Mouse (Mus musculus): ENCODE data around the gene Igfbp1. TPM values are rescaled to one million over a fixed set of nuclear protein-coding genes. Genes with fewer than 3 reads are reported as not detected.

Gene Igfbp1
- polyA plus RNA-seq (2015; fragmentation: Nextera tagmentation; extraction: Ambion mirVana): 4.2 and 8.7 TPM in 2 replicates

- H3K27ac ChIP-seq: no peak within 1 kb of the TSS
- H3K4me3 ChIP-seq (replicated peaks): no peak within 1 kb of the TSS
- no peaks in the 10 kb centered on the region for H3K36me3 ChIP-seq
- H3K9ac ChIP-seq: no peak within 1 kb of the TSS
- WGBS: 54% methylated on average over 12 of the region's 12 CpGs
- no peaks in the 10 kb centered on the region for H3K27me3 ChIP-seq (replicated peaks)
- H3K4me2 ChIP-seq: no peak within 1 kb of the TSS
- 0 out of 2 replicates have a peak, but pooled peaks cover 5% of the 10 kb centered on the region for H3K4me1 ChIP-seq
- ATAC-seq (ENCODE audit: insufficient read depth, low FRiP score, low read depth): peak; percentile 63
- no peaks in the 10 kb centered on the region for H3K9me3 ChIP-seq
Measured at GRCm38 (mm10) chr11:7197491-7197941, at the start of gene Igfbp1. TSS of gene Igfbp1 (plus strand) at chr11:7197782.

GRCm38 (mm10) chr11:7147945-7148344, 49.6 kb upstream of the Igfbp1 start:
- WGBS: 75% methylated on average over 7 of the region's 7 CpGs
- Histone ChIP-seq H3K36me3 (no peaks in the 10 kb centered on the region), H3K9ac (no peak overlapping the region), H3K4me2 (no peak overlapping the region), H3K9me3 (no peaks in the 10 kb centered on the region), H3K4me1 (0 out of 2 replicates have a peak, but pooled peaks cover 5% of the 10 kb centered on the region), H3K4me3 (replicated peaks) (no peak overlapping the region), H3K27ac (no peak overlapping the region), H3K27me3 (replicated peaks) (no peaks in the 10 kb centered on the region)
- no peak for ATAC-seq (ENCODE audit: insufficient read depth, low FRiP score, low read depth)

GRCm38 (mm10) chr11:7149471-7149870, 48.1 kb upstream of the Igfbp1 start:
- H3K9ac ChIP-seq: no peak overlapping the region
- no peaks in the 10 kb centered on the region for H3K36me3 ChIP-seq
- no peak for ATAC-seq (ENCODE audit: insufficient read depth, low FRiP score, low read depth)
- H3K27me3 ChIP-seq (replicated peaks): no peaks in the 10 kb centered on the region
- H3K27ac ChIP-seq: no peak overlapping the region
- WGBS: 61% methylated on average over 7 of the region's 7 CpGs
- H3K9me3 ChIP-seq: no peaks in the 10 kb centered on the region
- no peak overlapping the region for H3K4me3 ChIP-seq (replicated peaks)
- H3K4me2 ChIP-seq: no peak overlapping the region
- H3K4me1 ChIP-seq: 0 out of 2 replicates have a peak, but pooled peaks cover 5% of the 10 kb centered on the region

- Histone ChIP-seq H3K4me1 (0 out of 2 replicates have a peak, but pooled peaks cover 5% of the 10 kb centered on the region), H3K36me3 (no peaks in the 10 kb centered on the region), H3K4me3 (replicated peaks) (no peak overlapping the region), H3K9ac (no peak overlapping the region), H3K27ac (no peak overlapping the region), H3K9me3 (no peaks in the 10 kb centered on the region), H3K4me2 (no peak overlapping the region), H3K27me3 (replicated peaks) (no peaks in the 10 kb centered on the region)
- 87% methylated on average over 8 of the region's 8 CpGs for WGBS
- ATAC-seq (ENCODE audit: insufficient read depth, low FRiP score, low read depth): no peak
Measured at GRCm38 (mm10) chr11:7150511-7150910, 47.1 kb upstream of the Igfbp1 start.

GRCm38 (mm10) chr11:7152371-7152770, 45.2 kb upstream of the Igfbp1 start:
- Histone ChIP-seq H3K4me1 (0 out of 2 replicates have a peak, but pooled peaks cover 5% of the 10 kb centered on the region), H3K27ac (no peak overlapping the region), H3K9me3 (no peaks in the 10 kb centered on the region), H3K4me2 (no peak overlapping the region), H3K9ac (no peak overlapping the region), H3K36me3 (no peaks in the 10 kb centered on the region), H3K27me3 (replicated peaks) (no peaks in the 10 kb centered on the region), H3K4me3 (replicated peaks) (no peak overlapping the region)
- ATAC-seq (ENCODE audit: insufficient read depth, low FRiP score, low read depth): no peak
- WGBS: 91% methylated on average over 12 of the region's 12 CpGs

- H3K4me1 ChIP-seq: 0 out of 2 replicates have a peak, but pooled peaks cover 8% of the 10 kb centered on the region
- H3K9ac ChIP-seq: no peak overlapping the region
- WGBS: 64% methylated on average over 8 of the region's 8 CpGs
- no peaks in the 10 kb centered on the region for H3K9me3 ChIP-seq
- H3K27ac ChIP-seq: no peak overlapping the region
- no peaks in the 10 kb centered on the region for H3K36me3 ChIP-seq
- H3K27me3 ChIP-seq (replicated peaks): no peaks in the 10 kb centered on the region
- H3K4me3 ChIP-seq (replicated peaks): no peak overlapping the region
- H3K4me2 ChIP-seq: no peak overlapping the region
- ATAC-seq (ENCODE audit: insufficient read depth, low FRiP score, low read depth): no peak
Measured at GRCm38 (mm10) chr11:7153081-7153480, 44.5 kb upstream of the Igfbp1 start.

- Histone ChIP-seq H3K27me3 (replicated peaks) (no peaks in the 10 kb centered on the region), H3K4me2 (no peak overlapping the region), H3K36me3 (no peaks in the 10 kb centered on the region), H3K4me1 (peaks cover 10% of the 10 kb centered on the region), H3K9ac (no peak overlapping the region), H3K27ac (no peak overlapping the region), H3K9me3 (no peaks in the 10 kb centered on the region), H3K4me3 (replicated peaks) (no peak overlapping the region)
- WGBS: 53% methylated on average over 4 of the region's 4 CpGs
- ATAC-seq (ENCODE audit: insufficient read depth, low FRiP score, low read depth): no peak
Measured at GRCm38 (mm10) chr11:7156427-7156826, 41.2 kb upstream of the Igfbp1 start.

GRCm38 (mm10) chr11:7158196-7158595, 39.4 kb upstream of the Igfbp1 start:
- no peak overlapping the region for H3K9ac ChIP-seq
- no peak for ATAC-seq (ENCODE audit: insufficient read depth, low FRiP score, low read depth)

GRCm38 (mm10) chr11:7160146-7160545, 37.4 kb upstream of the Igfbp1 start:
- ATAC-seq (ENCODE audit: insufficient read depth, low FRiP score, low read depth): peak; percentile 7; the same call in 1 of the 2 replicates
- Histone ChIP-seq H3K9me3 (no peaks in the 10 kb centered on the region), H3K4me3 (replicated peaks) (no peak overlapping the region), H3K27ac (peak overlapping the region; percentile 73), H3K36me3 (no peaks in the 10 kb centered on the region), H3K4me2 (no peak overlapping the region), H3K4me1 (peaks cover 10% of the 10 kb centered on the region), H3K9ac (no peak overlapping the region), H3K27me3 (replicated peaks) (no peaks in the 10 kb centered on the region)
- 56% methylated on average over 6 of the region's 6 CpGs for WGBS

More at GRCm38 (mm10) chr11:7158196-7158595, 39.4 kb upstream of the Igfbp1 start:
- 81% methylated on average over 6 of the region's 6 CpGs for WGBS
- Histone ChIP-seq H3K4me3 (replicated peaks) (no peak overlapping the region), H3K27me3 (replicated peaks) (no peaks in the 10 kb centered on the region), H3K4me2 (no peak overlapping the region), H3K27ac (no peak overlapping the region), H3K4me1 (peaks cover 10% of the 10 kb centered on the region), H3K9me3 (no peaks in the 10 kb centered on the region), H3K36me3 (no peaks in the 10 kb centered on the region)

GRCm38 (mm10) chr11:7160637-7161101, 36.9 kb upstream of the Igfbp1 start:
- Histone ChIP-seq H3K4me1 (peaks cover 10% of the 10 kb centered on the region), H3K27ac (peak overlapping the region; percentile 73), H3K4me2 (no peak overlapping the region), H3K9me3 (no peaks in the 10 kb centered on the region), H3K36me3 (no peaks in the 10 kb centered on the region), H3K27me3 (replicated peaks) (no peaks in the 10 kb centered on the region), H3K9ac (no peak overlapping the region), H3K4me3 (replicated peaks) (no peak overlapping the region)
- peak; percentile 86 for ATAC-seq (ENCODE audit: insufficient read depth, low FRiP score, low read depth)
- 12% methylated on average over 4 of the region's 4 CpGs for WGBS

- Histone ChIP-seq H3K27ac (peak overlapping the region; percentile 73), H3K36me3 (no peaks in the 10 kb centered on the region), H3K27me3 (replicated peaks) (no peaks in the 10 kb centered on the region), H3K9ac (no peak overlapping the region), H3K4me2 (no peak overlapping the region), H3K4me3 (replicated peaks) (no peak overlapping the region), H3K9me3 (no peaks in the 10 kb centered on the region), H3K4me1 (peaks cover 10% of the 10 kb centered on the region)
- ATAC-seq (ENCODE audit: insufficient read depth, low FRiP score, low read depth): no peak
- WGBS: 80% methylated on average over 8 of the region's 8 CpGs
Measured at GRCm38 (mm10) chr11:7161502-7162174, 35.9 kb upstream of the Igfbp1 start.

GRCm38 (mm10) chr11:7164416-7164815, 33.2 kb upstream of the Igfbp1 start:
- WGBS: 74% methylated on average over 4 of the region's 4 CpGs
- Histone ChIP-seq H3K4me3 (replicated peaks) (no peak overlapping the region), H3K9ac (no peak overlapping the region), H3K9me3 (no peaks in the 10 kb centered on the region), H3K27me3 (replicated peaks) (no peaks in the 10 kb centered on the region), H3K4me1 (peaks cover 7% of the 10 kb centered on the region), H3K27ac (no peak overlapping the region), H3K36me3 (no peaks in the 10 kb centered on the region), H3K4me2 (no peak overlapping the region)
- ATAC-seq (ENCODE audit: insufficient read depth, low FRiP score, low read depth): no peak
